Mouse (Mus musculus) liver, postnatal 0 days (tissue): ENCODE data around the gene Arhgdig.

ENCODE experiments used
- CTCF ChIP-seq: sonication (generic); IDR thresholded peaks from 2 replicates; pipeline ENCODE4 v1.5.1; 2016; ENCODE audit warnings: antibody characterized with exemption, low read depth
- EP300 ChIP-seq: IDR thresholded peaks from 2 replicates; pipeline ENCODE4 v1.6.1; 2016; ENCODE audit warnings: antibody characterized with exemption, low read depth, mild to moderate bottlenecking

GRCm38 (mm10) chr17:26243471-26244100, 36.0 kb upstream of the Arhgdig start:
- no peak for TF ChIP-seq EP300
- peak; percentile 55; the same call in 1 of the 2 replicates for TF ChIP-seq CTCF
